Mouse (Mus musculus): ENCODE data around the gene Map1s. TPM values are rescaled to one million over a fixed set of nuclear protein-coding genes. Genes with fewer than 3 reads are reported as not detected.

Map1s gene
- polyA plus RNA-seq (2015; fragmentation: Nextera tagmentation; extraction: Ambion mirVana), result 12.1 and 14.4 TPM in 2 replicates

DNA sequence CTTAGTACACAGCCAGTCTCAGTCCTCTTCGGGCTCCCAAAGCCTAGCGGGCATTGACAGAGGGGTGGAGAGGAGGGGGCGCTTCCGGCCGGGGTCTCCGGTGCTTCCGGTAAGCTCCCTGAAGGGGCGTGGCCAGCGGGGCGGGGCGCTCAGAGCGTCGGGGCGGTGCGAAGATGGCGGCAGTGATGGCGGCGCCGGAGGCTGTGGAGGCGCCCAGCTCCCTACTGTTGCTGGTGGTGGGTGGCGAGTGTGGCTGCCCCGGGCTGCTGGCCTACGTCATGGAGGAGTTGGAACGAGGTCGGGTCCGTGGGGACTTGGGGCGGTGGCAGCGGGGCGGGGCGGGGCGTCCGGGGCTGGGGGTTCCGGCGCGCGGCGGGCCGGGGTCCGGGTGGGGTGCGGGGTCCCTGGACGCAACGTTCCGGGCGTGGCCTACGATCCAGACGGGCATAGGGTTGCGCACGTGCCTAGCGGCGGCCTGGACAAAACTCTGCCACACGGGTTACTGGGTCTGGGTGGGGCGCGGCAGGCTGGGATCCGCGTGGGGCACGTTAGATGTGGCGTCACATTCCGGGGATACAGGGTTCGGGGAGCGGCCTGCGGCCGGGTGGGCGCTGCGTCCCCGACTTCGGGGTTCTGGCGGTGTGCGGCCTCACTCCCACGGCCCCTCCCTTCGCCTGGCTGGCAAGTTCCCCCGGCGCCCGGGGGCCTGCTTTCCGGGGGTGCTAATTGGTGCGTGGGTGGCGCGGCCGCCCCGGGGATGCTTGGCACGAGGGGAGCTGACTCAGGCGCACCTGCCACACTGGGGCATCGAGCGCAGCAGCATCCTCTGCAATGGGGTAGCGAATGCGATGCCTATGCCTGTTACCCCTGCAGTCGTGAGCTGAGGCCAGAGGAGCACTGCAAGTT, at the start of gene Map1s:
Gene Map1s (plus strand): TSS at position 102 of the 906 bp plus-strand sequence.
- 1% methylated on average over 85 of the region's 86 CpGs for WGBS (ENCODE audit: insufficient replicate concordance)
- H3K36me3 ChIP-seq (ENCODE audit: control insufficient read depth, insufficient read depth), result no peaks in the 10 kb centered on the region
- peak within 1 kb of the TSS; percentile 92 for H3K4me2 ChIP-seq (ENCODE audit: low read depth, low read length)
- no peaks in the 10 kb centered on the region for H3K9me3 ChIP-seq (replicated peaks; ENCODE audit: control insufficient read depth, low read length)
- H3K9ac ChIP-seq (ENCODE audit: low read depth, low read length), result peak within 1 kb of the TSS; percentile 85
- peaks cover 20% of the 10 kb centered on the region for H3K4me1 ChIP-seq (ENCODE audit: control insufficient read depth, low read depth, low read length)
- peak within 1 kb of the TSS; percentile 81 for H3K4me3 ChIP-seq (ENCODE audit: low read depth, low read length)
- peak; percentile 77 for ATAC-seq (ENCODE audit: low read depth)
- H3K27ac ChIP-seq (ENCODE audit: low read length), result peak within 1 kb of the TSS; percentile 75
- H3K27me3 ChIP-seq (ENCODE audit: control insufficient read depth, insufficient read depth, low read depth, low read length), result no peaks in the 10 kb centered on the region

DNA sequence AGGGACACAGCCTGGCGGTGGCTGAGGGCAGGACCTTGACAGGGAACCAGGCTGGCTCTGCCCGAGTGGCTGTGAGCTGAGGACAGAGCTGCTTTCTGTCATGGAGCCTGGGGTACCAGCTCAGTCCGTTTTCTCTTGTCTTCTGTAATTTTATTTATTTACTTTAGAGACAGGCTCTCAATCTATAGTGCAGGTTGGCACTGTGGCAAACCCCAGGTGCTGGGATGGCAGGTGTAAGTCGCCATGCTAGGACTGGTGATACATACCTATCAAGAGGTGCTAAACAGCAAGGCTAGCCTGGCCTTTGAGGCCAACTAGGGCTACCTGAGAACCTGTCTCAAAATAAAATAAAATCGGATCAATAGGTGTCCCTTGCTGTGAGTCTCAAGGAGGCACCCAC, 49.7 kb upstream of the Map1s start:
- whole genome bisulfite sequencing (ENCODE audit: insufficient replicate concordance), result 59% methylated on average over 5 of the region's 5 CpGs
- no peaks in the 10 kb centered on the region for H3K36me3 ChIP-seq (ENCODE audit: control insufficient read depth, insufficient read depth)
- H3K4me2 ChIP-seq (ENCODE audit: low read depth, low read length), result no peak overlapping the region
- no peak for ATAC-seq (ENCODE audit: low read depth)
- peaks cover 16% of the 10 kb centered on the region for H3K27me3 ChIP-seq (ENCODE audit: control insufficient read depth, insufficient read depth, low read depth, low read length)
- H3K4me3 ChIP-seq (ENCODE audit: low read depth, low read length), result no peak overlapping the region
- peaks cover 24% of the 10 kb centered on the region for H3K4me1 ChIP-seq (ENCODE audit: control insufficient read depth, low read depth, low read length)
- H3K27ac ChIP-seq (ENCODE audit: low read length), result no peak overlapping the region
- H3K9ac ChIP-seq (ENCODE audit: low read depth, low read length), result no peak overlapping the region
- H3K9me3 ChIP-seq (replicated peaks; ENCODE audit: control insufficient read depth, low read length), result no peaks in the 10 kb centered on the region

DNA sequence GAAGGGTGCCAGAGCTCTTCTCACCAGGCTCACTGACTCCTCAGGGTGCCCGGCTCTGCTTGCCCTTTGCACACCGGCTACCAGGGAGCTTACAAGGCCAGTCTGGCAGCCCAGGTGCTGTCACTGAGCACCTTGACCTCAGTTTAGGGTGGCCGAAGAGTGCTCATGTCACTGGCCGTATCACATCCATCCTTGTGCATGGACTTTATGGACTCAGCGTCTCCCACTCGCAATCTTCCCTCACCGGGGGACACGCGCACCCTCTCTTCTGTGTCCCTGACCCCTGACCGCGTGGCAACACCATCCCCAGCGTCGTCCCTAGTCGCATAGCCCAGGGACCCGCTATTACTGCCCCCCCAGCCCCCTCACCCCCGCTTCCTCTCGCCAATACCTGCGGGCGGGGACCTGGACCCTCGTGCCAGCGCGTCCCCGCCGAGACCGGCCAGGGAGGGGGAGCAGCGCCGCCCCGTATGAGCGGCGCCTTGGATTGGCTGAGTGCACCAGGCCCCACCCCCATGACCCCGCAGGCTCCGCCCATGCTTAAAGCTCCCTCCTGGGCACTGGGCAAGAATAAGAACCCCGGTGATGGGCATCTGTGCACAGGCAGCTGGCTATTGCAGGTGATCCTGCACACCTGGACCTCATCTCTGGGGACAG, 49.1 kb upstream of the Map1s start:
- peaks cover 20% of the 10 kb centered on the region for H3K4me1 ChIP-seq (ENCODE audit: control insufficient read depth, low read depth, low read length)
- H3K27me3 ChIP-seq (ENCODE audit: control insufficient read depth, insufficient read depth, low read depth, low read length), result peaks cover 21% of the 10 kb centered on the region
- H3K4me3 ChIP-seq (ENCODE audit: low read depth, low read length), result peak overlapping the region; percentile 53

DNA sequence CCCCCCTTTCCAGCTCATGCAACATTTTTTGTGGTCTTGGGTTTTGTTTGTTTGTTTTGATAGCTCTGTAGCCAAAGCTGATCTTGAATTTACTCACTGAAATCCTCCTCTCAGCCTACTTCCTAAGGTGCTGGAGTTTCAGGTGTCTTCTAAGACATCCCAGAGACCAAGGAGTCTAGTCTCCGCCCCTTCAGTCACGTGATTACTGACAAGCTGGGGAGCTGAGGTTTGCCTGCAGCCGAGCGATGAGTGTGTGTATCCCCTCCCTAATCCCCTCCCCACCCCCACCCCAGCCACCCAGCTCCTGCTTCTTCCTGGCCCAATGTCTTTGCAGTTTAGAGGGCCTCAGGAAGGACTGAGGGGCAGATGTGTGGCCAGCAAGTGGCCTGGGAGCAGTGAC, 48.2 kb upstream of the Map1s start:
- Histone ChIP-seq H3K27ac (ENCODE audit: low read length) (no peak overlapping the region), H3K9me3 (replicated peaks; ENCODE audit: control insufficient read depth, low read length) (no peaks in the 10 kb centered on the region), H3K36me3 (ENCODE audit: control insufficient read depth, insufficient read depth) (no peaks in the 10 kb centered on the region), H3K4me3 (ENCODE audit: low read depth, low read length) (no peak overlapping the region), H3K27me3 (ENCODE audit: control insufficient read depth, insufficient read depth, low read depth, low read length) (peaks cover 30% of the 10 kb centered on the region), H3K9ac (ENCODE audit: low read depth, low read length) (no peak overlapping the region), H3K4me1 (ENCODE audit: control insufficient read depth, low read depth, low read length) (peaks cover 16% of the 10 kb centered on the region), H3K4me2 (ENCODE audit: low read depth, low read length) (no peak overlapping the region)
- 18% methylated on average over 4 of the region's 4 CpGs for WGBS (ENCODE audit: insufficient replicate concordance)
- no peak for ATAC-seq (ENCODE audit: low read depth)

More for the DNA sequence above, 49.1 kb upstream of the Map1s start:
- H3K36me3 ChIP-seq (ENCODE audit: control insufficient read depth, insufficient read depth), result no peaks in the 10 kb centered on the region
- H3K4me2 ChIP-seq (ENCODE audit: low read depth, low read length), result peak overlapping the region; percentile 76
- H3K9me3 ChIP-seq (replicated peaks; ENCODE audit: control insufficient read depth, low read length), result no peaks in the 10 kb centered on the region
- 7% methylated on average over 33 of the region's 33 CpGs for WGBS (ENCODE audit: insufficient replicate concordance)
- ATAC-seq (ENCODE audit: low read depth), result peak; percentile 81
- H3K27ac ChIP-seq (ENCODE audit: low read length), result no peak overlapping the region
- peak overlapping the region; percentile 21; the same call in 1 of the 2 replicates for H3K9ac ChIP-seq (ENCODE audit: low read depth, low read length)

DNA sequence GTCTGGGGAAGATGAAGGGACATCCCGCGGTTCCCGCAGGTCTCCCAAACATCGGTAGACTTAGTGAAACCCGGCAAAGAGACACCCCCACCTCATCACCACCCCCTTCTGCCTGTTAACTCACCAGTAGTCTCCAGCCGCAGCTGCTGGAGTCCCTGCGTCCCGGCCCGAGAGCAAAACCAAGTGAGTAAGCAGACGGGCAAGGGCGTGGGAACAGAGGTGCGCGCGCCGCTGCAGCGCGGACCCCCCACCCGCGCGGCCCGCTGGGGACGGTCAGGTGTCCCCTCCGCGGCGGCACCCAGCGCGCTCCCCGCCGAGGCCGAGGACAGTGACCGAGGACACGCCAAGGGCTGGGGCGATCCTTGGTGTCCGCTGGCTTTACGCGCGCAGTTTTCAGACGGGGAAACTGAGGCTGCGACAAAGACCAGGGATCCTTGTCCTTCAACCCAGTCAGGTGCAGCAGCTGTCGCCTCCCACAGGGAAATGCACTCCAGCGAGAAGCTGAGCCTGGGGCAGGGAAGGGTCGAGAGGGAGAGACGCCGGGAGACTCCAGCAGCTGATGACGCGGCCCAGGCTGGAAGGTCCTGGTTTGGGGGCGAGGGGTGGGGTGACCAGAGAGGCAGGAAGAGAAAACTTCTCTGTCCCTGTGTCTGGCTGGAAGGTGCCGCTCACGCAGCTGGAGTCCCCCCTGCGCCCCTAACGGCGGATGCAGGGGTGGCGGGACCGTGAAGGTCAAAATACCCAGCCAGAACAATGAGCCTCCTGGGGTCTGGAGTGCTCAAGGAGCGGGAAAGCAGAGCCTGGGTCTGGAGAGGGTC, 42.7 kb upstream of the Map1s start, which contains the start of gene Kcnn1:
Gene Kcnn1 (minus strand): TSS at position 435 of the 818 bp plus-strand sequence.
- 1% methylated on average over 55 of the region's 55 CpGs for WGBS (ENCODE audit: insufficient replicate concordance)
- Histone ChIP-seq H3K27ac (ENCODE audit: low read length) (no peak within 1 kb of the TSS), H3K4me3 (ENCODE audit: low read depth, low read length) (peak within 1 kb of the TSS; percentile 22), H3K27me3 (ENCODE audit: control insufficient read depth, insufficient read depth, low read depth, low read length) (peaks cover 49% of the 10 kb centered on the region), H3K36me3 (ENCODE audit: control insufficient read depth, insufficient read depth) (peaks cover 2% of the 10 kb centered on the region; the same call in 1 of the 2 replicates), H3K9ac (ENCODE audit: low read depth, low read length) (no peak within 1 kb of the TSS), H3K9me3 (replicated peaks; ENCODE audit: control insufficient read depth, low read length) (no peaks in the 10 kb centered on the region), H3K4me1 (ENCODE audit: control insufficient read depth, low read depth, low read length) (peaks cover 44% of the 10 kb centered on the region), H3K4me2 (ENCODE audit: low read depth, low read length) (peak within 1 kb of the TSS; percentile 44)
- no peak for ATAC-seq (ENCODE audit: low read depth)

DNA sequence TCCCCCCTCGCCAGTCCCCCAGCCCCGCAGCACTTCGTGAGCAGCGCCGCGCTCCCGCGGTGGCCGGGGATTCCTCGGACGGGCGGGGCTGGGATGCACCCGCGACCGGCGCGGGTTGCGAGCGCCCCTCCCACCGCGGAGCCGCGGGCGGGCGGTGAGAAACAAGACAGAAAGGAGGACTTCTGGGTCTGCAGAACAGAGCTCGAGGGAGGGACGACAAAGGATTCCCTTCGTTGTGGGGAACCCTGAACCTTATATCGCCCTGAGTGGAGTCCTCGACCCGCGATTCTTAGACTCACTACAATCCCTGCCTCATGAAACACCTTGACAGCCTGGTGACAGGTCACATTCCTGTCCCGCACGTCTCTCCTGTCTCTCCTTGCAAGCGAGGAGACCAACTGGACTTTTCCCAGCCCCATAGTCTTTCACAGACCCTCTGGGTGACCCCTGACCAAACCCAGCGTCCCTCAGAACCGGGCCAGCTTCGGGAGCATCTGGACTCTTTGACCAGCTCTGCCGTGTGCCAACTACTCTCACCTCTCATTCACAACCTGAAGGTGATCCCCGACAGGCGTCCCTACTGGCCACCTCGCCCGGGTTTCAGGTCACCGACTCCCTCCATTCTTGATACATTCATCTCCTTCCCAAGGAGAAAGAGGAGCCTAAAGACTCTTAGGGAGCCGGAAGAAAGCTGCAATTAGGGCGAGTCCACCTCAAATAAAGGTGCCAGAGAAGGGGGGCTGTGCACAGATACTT, 41.6 kb upstream of the Map1s start:
- Histone ChIP-seq H3K36me3 (ENCODE audit: control insufficient read depth, insufficient read depth) (peaks cover 3% of the 10 kb centered on the region; the same call in 1 of the 2 replicates), H3K9ac (ENCODE audit: low read depth, low read length) (no peak overlapping the region), H3K4me1 (ENCODE audit: control insufficient read depth, low read depth, low read length) (peaks cover 50% of the 10 kb centered on the region), H3K4me3 (ENCODE audit: low read depth, low read length) (peak overlapping the region; percentile 84), H3K4me2 (ENCODE audit: low read depth, low read length) (peak overlapping the region; percentile 82), H3K9me3 (replicated peaks; ENCODE audit: control insufficient read depth, low read length) (no peaks in the 10 kb centered on the region), H3K27me3 (ENCODE audit: control insufficient read depth, insufficient read depth, low read depth, low read length) (peaks cover 49% of the 10 kb centered on the region), H3K27ac (ENCODE audit: low read length) (no peak overlapping the region)
- 1% methylated on average over 46 of the region's 46 CpGs for WGBS (ENCODE audit: insufficient replicate concordance)
- no peak for ATAC-seq (ENCODE audit: low read depth)

DNA sequence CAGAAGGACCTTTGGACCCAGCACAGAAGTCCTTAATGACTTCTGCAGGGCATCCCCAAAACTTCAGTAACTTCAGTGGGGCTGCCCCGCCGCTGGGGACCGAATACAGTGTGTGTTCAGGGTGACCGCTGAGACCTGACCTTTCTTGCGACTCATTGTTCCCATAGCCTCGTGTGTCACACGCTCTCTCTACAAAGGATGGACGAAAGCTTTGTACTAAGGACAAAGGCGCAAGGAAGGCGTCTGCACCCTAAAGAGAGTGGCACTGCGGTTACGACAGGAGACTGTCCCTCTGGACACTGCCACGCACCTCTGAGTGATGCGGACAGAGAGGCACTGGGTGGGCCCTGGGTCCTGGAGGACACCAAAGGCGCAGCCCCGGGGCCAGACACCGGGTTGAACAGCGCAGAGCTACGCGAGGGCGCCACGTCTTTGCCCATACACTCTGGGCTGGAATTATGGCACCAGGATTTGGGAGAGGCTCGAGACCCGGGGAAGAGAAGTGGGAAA, 41.0 kb upstream of the Map1s start:
- H3K4me3 ChIP-seq (ENCODE audit: low read depth, low read length), result peak overlapping the region; percentile 84
- ATAC-seq (ENCODE audit: low read depth), result no peak
- peak overlapping the region; percentile 82 for H3K4me2 ChIP-seq (ENCODE audit: low read depth, low read length)
- no peaks in the 10 kb centered on the region for H3K9me3 ChIP-seq (replicated peaks; ENCODE audit: control insufficient read depth, low read length)
- peaks cover 49% of the 10 kb centered on the region for H3K27me3 ChIP-seq (ENCODE audit: control insufficient read depth, insufficient read depth, low read depth, low read length)
- H3K27ac ChIP-seq (ENCODE audit: low read length), result no peak overlapping the region
- H3K4me1 ChIP-seq (ENCODE audit: control insufficient read depth, low read depth, low read length), result peaks cover 56% of the 10 kb centered on the region
- peak overlapping the region; percentile 78 for H3K9ac ChIP-seq (ENCODE audit: low read depth, low read length)
- H3K36me3 ChIP-seq (ENCODE audit: control insufficient read depth, insufficient read depth), result peaks cover 3% of the 10 kb centered on the region; the same call in 1 of the 2 replicates
- WGBS (ENCODE audit: insufficient replicate concordance), result 1% methylated on average over 24 of the region's 24 CpGs
